8 mouse cellular contexts compared by ENCODE assay signal in the genomic region with DNA sequence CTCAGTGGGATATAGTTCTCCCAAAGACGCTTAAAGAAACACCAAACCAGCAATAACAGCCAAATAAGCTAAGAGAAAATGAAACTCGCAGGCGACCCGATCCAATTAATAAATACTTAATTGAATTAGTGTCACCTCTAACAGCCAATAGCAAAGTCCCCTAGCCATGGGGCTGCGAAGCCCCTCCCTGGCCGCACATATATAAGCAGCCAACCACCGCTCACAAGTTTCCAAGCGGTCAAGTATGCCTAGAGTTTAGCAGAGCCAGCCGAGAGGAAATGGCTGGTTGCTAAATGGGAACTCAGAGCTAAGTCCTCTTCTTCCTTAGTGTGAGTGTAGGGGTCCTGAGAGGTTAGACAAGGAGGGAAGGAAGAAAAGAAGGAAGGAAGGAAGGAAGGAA. TPM values are rescaled to one million over a fixed set of nuclear protein-coding genes. Genes with fewer than 3 reads are reported as not detected.
DNase-seq lines count a peak whose midpoint lies in the region; ATAC-seq and TF ChIP-seq lines count a peak whose summit lies in the region.

A gene (plus strand): TSS at position 252 of the 400 bp plus-strand sequence.

- no peaks in the 10 kb centered on the region for H3K36me3 ChIP-seq in kidney, embryonic 16.5 days (ENCODE audit: insufficient read depth, low read length)
- H3K36me3 ChIP-seq in heart, postnatal 0 days (replicated peaks; ENCODE audit: control insufficient read depth, insufficient read depth, low read length) = no peaks in the 10 kb centered on the region
- H3K36me3 ChIP-seq in midbrain, embryonic 10.5 days = no peaks in the 10 kb centered on the region

- DNase-seq in kidney, postnatal 10 days = no peak
- DNase-seq in cerebellum, adult 18-20 months = peak; percentile 34 to 66
- no peak for DNase-seq in heart, postnatal 0 days (ENCODE audit: low spot score)
- peak; percentile 35 for DNase-seq in midbrain, embryonic 10.5 days (ENCODE audit: low spot score)
- DNase-seq in adipocyte (ENCODE audit: low spot score) = no peak
- no peak for DNase-seq in left cerebral cortex, postnatal 36 days (ENCODE audit: low spot score in 2 of 2)
- DNase-seq in left cerebral cortex, adult 11 months (ENCODE audit: low spot score) = no peak

- H3K4me1 ChIP-seq in kidney, embryonic 16.5 days (ENCODE audit: insufficient read depth, low read length) = peaks cover 27% of the 10 kb centered on the region
- peaks cover 19% of the 10 kb centered on the region for H3K4me1 ChIP-seq in heart, postnatal 0 days (ENCODE audit: control insufficient read depth, insufficient read depth)
- peaks cover 34% of the 10 kb centered on the region for H3K4me1 ChIP-seq in midbrain, embryonic 10.5 days

- peak within 1 kb of the TSS; percentile 50 for H3K4me3 ChIP-seq in kidney, embryonic 16.5 days (ENCODE audit: low read length)
- peak within 1 kb of the TSS; percentile 56 for H3K4me3 ChIP-seq in heart, postnatal 0 days (ENCODE audit: low read depth, low read length)
- peak within 1 kb of the TSS; percentile 48 for H3K4me3 ChIP-seq in midbrain, embryonic 10.5 days

- no peak for TF ChIP-seq EP300 in heart, postnatal 0 days (IDR thresholded peaks at IDR 0.05; ENCODE audit: low read depth)

- peak within 1 kb of the TSS; percentile 74 for H3K4me2 ChIP-seq in kidney, embryonic 16.5 days (replicated peaks; ENCODE audit: low read depth, low read length)
- peak within 1 kb of the TSS; percentile 76 for H3K4me2 ChIP-seq in heart, postnatal 0 days (ENCODE audit: low read depth, low read length)

- no peak for TF ChIP-seq CTCF in heart, postnatal 0 days (IDR thresholded peaks at IDR 0.05; ENCODE audit: low read depth)

- under 1% methylated on average over 9 of the region's 9 CpGs for WGBS in kidney, embryonic 16.5 days
- under 1% methylated on average over 9 of the region's 9 CpGs for WGBS in heart, postnatal 0 days
- WGBS in midbrain, embryonic 10.5 days = under 1% methylated on average over 9 of the region's 9 CpGs

- intact Hi-C loops in left cerebral cortex, postnatal 36 days (cut with DNase I) = no loop called here

- peak within 1 kb of the TSS; percentile 35; the same call in 1 of the 2 replicates for H3K9ac ChIP-seq in kidney, embryonic 16.5 days (replicated peaks; ENCODE audit: low read length)
- H3K9ac ChIP-seq in heart, postnatal 0 days (replicated peaks; ENCODE audit: low read depth, low read length) = no peak within 1 kb of the TSS

- H3K27ac ChIP-seq in kidney, embryonic 16.5 days (ENCODE audit: low read length) = no peak within 1 kb of the TSS
- H3K27ac ChIP-seq in heart, postnatal 0 days (ENCODE audit: low read depth) = no peak within 1 kb of the TSS
- H3K27ac ChIP-seq in midbrain, embryonic 10.5 days (replicated peaks) = no peak within 1 kb of the TSS

- H3K9me3 ChIP-seq in kidney, embryonic 16.5 days (ENCODE audit: low read length) = no peaks in the 10 kb centered on the region
- no peaks in the 10 kb centered on the region for H3K9me3 ChIP-seq in heart, postnatal 0 days (replicated peaks; ENCODE audit: control insufficient read depth, low read length)
- H3K9me3 ChIP-seq in midbrain, embryonic 10.5 days (replicated peaks) = no peaks in the 10 kb centered on the region

- no peak for ATAC-seq in kidney, embryonic 16.5 days (ENCODE audit: low FRiP score, low TSS enrichment)
- no peak for ATAC-seq in heart, postnatal 0 days (ENCODE audit: insufficient read depth, low read depth)

- peaks cover 88% of the 10 kb centered on the region for H3K27me3 ChIP-seq in kidney, embryonic 16.5 days (ENCODE audit: insufficient read depth, low read length)
- H3K27me3 ChIP-seq in heart, postnatal 0 days (ENCODE audit: control insufficient read depth, insufficient read depth, low read length) = peaks cover 87% of the 10 kb centered on the region
- peaks cover 97% of the 10 kb centered on the region for H3K27me3 ChIP-seq in midbrain, embryonic 10.5 days (ENCODE audit: low read depth, poor library complexity, severe bottlenecking)

RNA-seq across cellular contexts. Expression of the gene that starts here (rescaled TPM):
- polyA plus RNA-seq in kidney, embryonic 16.5 days (2015; fragmentation: Nextera tagmentation; extraction: Ambion mirVana) = 0.06 TPM in 1 of 2 replicates, not detected in the other
- not detected in 2 replicates for total RNA-seq in heart, postnatal 0 days (2014; rRNA removed; ENCODE audit: low replicate concordance)
- polyA plus RNA-seq in heart, postnatal 0 days (2015; fragmentation: Nextera tagmentation; extraction: Ambion mirVana) = not detected in 2 replicates
- polyA plus RNA-seq in midbrain, embryonic 10.5 days (2016; fragmentation: Nextera tagmentation; extraction: Ambion mirVana) = 0.25 and 0.56 TPM in 2 replicates
- total RNA-seq in left cerebral cortex, postnatal 36 days (2021) = under 1 TPM in 1 of 2 experiments, not detected in 1; 0.32 TPM

Comparison
In these comparisons a context has a peak if more than half of its experiments do, and no peak if none do; other contexts are left out.
1. Peak in DNase-seq and H3K4me3 ChIP-seq in midbrain, embryonic 10.5 days; RNA of the gene not detected or under 1 TPM.
2. DNase-seq: peak in cerebellum, adult 18-20 months (2 of 2); none in kidney, postnatal 10 days (single experiment), heart, postnatal 0 days (single experiment), adipocyte (single experiment), left cerebral cortex, postnatal 36 days (0 of 2) and left cerebral cortex, adult 11 months (single experiment).
3. Peak in every context shown above with its lines, with median percentiles within 50 percentile points of each other: H3K4me3 ChIP-seq.